Mouse (Mus musculus) liver, embryonic 14.5 days (tissue): ENCODE data around the gene Fam19a2. TPM values are rescaled to one million over a fixed set of nuclear protein-coding genes. Genes with fewer than 3 reads are reported as not detected.

ENCODE experiments used
- ATAC-seq: fragments of 200-750 bp; cut with Nextera tagmentation; 2 replicates; pipeline ENCODE4 v1.8.0; 2017; ENCODE audit warnings: moderate number of reproducible peaks, mild to moderate bottlenecking, moderate library complexity; ENCODE audit not compliant: insufficient read depth
- DNase-seq, 3 experiments: peaks; one replicate each; pipeline ENCODE4 v3.0.0-alpha.2; 2012 to 2013; ENCODE audit warnings: low read depth in 3 of 3, low spot score in 3 of 3
- H3K27ac ChIP-seq: fragments of 300-500 bp; sonication (generic); 2 replicates; pipeline ENCODE4 v1.5.1; 2014; ENCODE audit warnings: moderate library complexity, mild to moderate bottlenecking, control low read depth, inconsistent platforms
- H3K27me3 ChIP-seq: fragments of 300-500 bp; sonication (generic); 2 replicates; pipeline ENCODE4 v1.6.1; 2014; ENCODE audit warnings: mild to moderate bottlenecking, low read length, moderate library complexity; ENCODE audit not compliant: control insufficient read depth, insufficient read depth
- H3K36me3 ChIP-seq: fragments of 300-500 bp; sonication (generic); replicated peaks from 2 replicates; pipeline ENCODE4 v1.6.1; 2014; ENCODE audit warnings: low read depth; ENCODE audit not compliant: control insufficient read depth, insufficient read depth
- H3K4me1 ChIP-seq, 2 experiments: fragments of 200-500 bp in 1 of 2; fragments of 300-500 bp in 1 of 2; sonication (generic) in 1 of 2; replicated peaks; 2 replicates each; pipeline ENCODE4 v1.6.1; 2012 to 2014; ENCODE audit warnings: antibody characterized with exemption in 1 of 2, inconsistent platforms in 1 of 2, low read length in 1 of 2; ENCODE audit not compliant: control insufficient read depth in 2 of 2, insufficient read depth in 2 of 2
- H3K4me2 ChIP-seq: fragments of 300-500 bp; sonication (generic); 2 replicates; pipeline ENCODE4 v1.6.1; 2014; ENCODE audit warnings: low read depth, mild to moderate bottlenecking, control low read depth, moderate library complexity
- H3K4me3 ChIP-seq, 2 experiments: fragments of 200-500 bp in 1 of 2; fragments of 300-500 bp in 1 of 2; sonication (generic) in 1 of 2; 2 replicates each; pipeline ENCODE4 v1.5.1; 2012 to 2014; ENCODE audit warnings: low read depth in 2 of 2, low read length in 2 of 2, mild to moderate bottlenecking in 2 of 2, control low read depth in 1 of 2, inconsistent platforms in 1 of 2, moderate library complexity in 1 of 2; ENCODE audit not compliant: insufficient read depth in 1 of 2
- H3K9ac ChIP-seq: fragments of 300-500 bp; sonication (generic); replicated peaks from 2 replicates; pipeline ENCODE4 v1.6.1; 2014; ENCODE audit warnings: mild to moderate bottlenecking, control low read depth, moderate library complexity
- H3K9me3 ChIP-seq: fragments of 300-500 bp; sonication (generic); 2 replicates; pipeline ENCODE4 v1.6.1; 2016; ENCODE audit warnings: low read length, mixed read lengths; ENCODE audit not compliant: control insufficient read depth
- CTCF ChIP-seq: IDR thresholded peaks from 2 replicates; pipeline ENCODE4 v1.5.1; 2016; ENCODE audit warnings: antibody characterized with exemption, low read depth, control low read depth
- EP300 ChIP-seq: IDR thresholded peaks from 2 replicates; pipeline ENCODE4 v1.6.1; 2016; ENCODE audit warnings: antibody characterized with exemption, low read depth
- WGBS: fragments of 180-500 bp; shearing (Covaris S2); extraction: QIAGEN DNeasy Blood & Tissue Kit; methylation state at CpG from one replicate; pipeline ENCODE4 v1.1.7; 2014; ENCODE audit not compliant: insufficient replicate concordance; 5-methylcytosine and 5-hydroxymethylcytosine counted together
- polyA plus RNA-seq, 2 experiments: library from polyadenylated mRNA; depleted of rRNA in 1 of 2; stranded (reverse) in 1 of 2; unstranded in 1 of 2; fragments of >200 nt; fragmentation: Nextera tagmentation in 1 of 2; extraction: Ambion mirVana in 1 of 2; gene quantifications; 2 replicates each; pipeline versions ENCODE4 v1.2.1 to v1.2.3; 2012 to 2014

Fam19a2 gene
- polyA plus RNA-seq, 2 experiments, result 0.12 to 0.20 TPM

DNA sequence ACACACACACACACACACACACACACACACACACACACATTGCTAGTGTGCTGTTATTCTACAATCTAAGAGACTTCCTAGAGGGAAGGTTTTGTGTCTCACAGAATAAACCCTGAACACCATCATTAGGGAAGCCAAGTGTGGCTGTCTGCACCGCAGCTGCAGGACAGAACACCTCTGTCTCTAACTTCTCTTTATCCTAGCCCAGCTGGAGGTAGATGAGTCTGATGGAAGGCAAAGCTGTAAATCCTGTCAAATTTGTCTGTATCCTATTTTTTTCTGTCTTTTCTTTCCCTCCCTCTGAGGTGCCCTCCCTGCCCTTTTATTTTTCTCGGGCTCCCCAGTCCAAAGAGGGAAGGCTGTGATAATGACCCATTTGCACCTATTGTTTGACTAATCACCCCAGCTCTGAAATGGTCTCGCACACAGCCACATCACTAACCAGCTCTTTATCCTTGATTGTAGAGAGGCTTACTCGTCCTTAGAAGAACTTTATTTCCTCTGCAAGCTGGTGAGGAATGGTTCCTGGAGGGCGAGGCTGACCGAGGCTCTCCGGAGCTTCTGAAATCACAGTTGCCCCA, 414.6 kb downstream of the Fam19a2 start:
- Histone ChIP-seq H3K4me2 (no peak overlapping the region), H3K36me3 (no peaks in the 10 kb centered on the region), H3K27ac (no peak overlapping the region), H3K27me3 (no peaks in the 10 kb centered on the region), H3K9ac (no peak overlapping the region), H3K9me3 (no peaks in the 10 kb centered on the region), H3K4me3 (no peak overlapping the region), H3K4me1 (no peaks in the 10 kb centered on the region)
- no peak for ATAC-seq
- WGBS, result 4% methylated on average over 7 of the region's 7 CpGs
- no peak for DNase-seq
- TF ChIP-seq CTCF, result no peak

DNA sequence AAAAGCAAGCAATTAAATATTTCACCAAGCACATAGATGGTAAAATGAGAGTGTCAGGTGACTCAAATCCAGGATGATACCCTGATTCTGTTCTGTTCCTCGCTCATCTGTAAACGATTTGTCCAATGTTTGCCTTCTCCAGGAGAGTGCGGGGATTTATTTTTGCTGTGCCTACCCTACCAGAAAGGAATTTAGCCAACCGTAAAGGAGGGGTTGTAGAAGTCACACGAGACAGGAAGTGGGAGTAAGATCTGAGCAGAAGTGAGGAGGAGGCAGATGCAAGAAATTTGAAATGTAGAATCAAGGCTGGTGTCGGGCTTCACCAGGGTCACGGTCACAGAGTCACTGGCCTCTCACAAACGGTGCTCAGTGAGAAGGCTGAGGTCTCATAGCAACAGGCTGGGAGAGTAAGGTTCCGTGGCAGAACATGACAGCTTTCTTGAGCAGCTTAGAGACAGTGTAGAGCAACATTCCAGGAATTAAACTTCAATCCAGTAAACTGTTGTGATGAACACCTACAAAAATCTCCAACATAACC, 419.0 kb downstream of the Fam19a2 start:
- Histone ChIP-seq H3K9me3 (no peaks in the 10 kb centered on the region), H3K4me3 (no peak overlapping the region), H3K9ac (no peak overlapping the region), H3K4me2 (no peak overlapping the region), H3K36me3 (no peaks in the 10 kb centered on the region), H3K27me3 (no peaks in the 10 kb centered on the region), H3K27ac (no peak overlapping the region), H3K4me1 (no peaks in the 10 kb centered on the region)
- TF ChIP-seq EP300, result no peak
- TF ChIP-seq CTCF, result no peak
- ATAC-seq (no peak), DNase-seq (no peak)
- WGBS, result 51% methylated on average over 9 of the region's 9 CpGs

DNA sequence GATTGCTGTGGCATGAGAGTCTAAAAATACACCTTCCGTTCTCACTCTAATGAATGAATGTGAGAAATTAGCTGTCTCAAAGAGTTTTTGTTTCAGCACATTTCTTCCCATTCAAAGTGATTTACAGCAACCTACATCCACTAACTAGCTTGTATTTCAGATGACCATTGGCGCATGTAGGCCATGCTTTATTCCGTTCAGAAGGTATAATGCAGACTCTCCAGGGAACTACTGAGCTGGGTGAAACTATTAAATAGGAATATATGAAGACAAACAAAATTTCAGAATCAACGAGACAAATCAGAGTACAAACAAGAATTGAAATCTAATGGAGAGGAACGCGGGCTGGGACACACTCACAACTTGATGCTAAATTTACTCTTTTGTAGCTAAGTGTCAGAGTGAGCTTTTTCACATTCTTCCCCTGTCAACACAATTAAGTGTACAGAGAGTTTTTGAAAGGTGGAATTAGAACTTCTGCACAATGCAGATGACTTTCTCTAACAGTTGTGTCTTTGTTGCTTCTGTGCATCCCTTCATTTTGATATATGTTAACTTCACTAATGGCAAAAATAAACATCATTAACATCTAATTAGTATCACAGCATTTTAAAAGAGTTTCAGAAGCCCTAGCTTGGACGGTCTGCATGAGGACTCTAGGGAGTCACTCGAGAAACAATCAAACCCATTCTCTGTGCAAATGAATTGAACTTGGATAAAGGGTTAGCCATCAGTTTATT, 428.6 kb downstream of the Fam19a2 start:
- H3K36me3 ChIP-seq, result no peaks in the 10 kb centered on the region
- H3K4me2 ChIP-seq, result no peak overlapping the region
- no peaks in the 10 kb centered on the region for H3K9me3 ChIP-seq
- H3K9ac ChIP-seq, result no peak overlapping the region
- H3K4me1 ChIP-seq, result no peaks in the 10 kb centered on the region
- 64% methylated on average over 8 of the region's 8 CpGs for WGBS
- no peak overlapping the region for H3K27ac ChIP-seq
- H3K4me3 ChIP-seq, result no peak overlapping the region
- no peaks in the 10 kb centered on the region for H3K27me3 ChIP-seq
- no peak for DNase-seq
- no peak for ATAC-seq
- TF ChIP-seq CTCF, result no peak
- no peak for TF ChIP-seq EP300

DNA sequence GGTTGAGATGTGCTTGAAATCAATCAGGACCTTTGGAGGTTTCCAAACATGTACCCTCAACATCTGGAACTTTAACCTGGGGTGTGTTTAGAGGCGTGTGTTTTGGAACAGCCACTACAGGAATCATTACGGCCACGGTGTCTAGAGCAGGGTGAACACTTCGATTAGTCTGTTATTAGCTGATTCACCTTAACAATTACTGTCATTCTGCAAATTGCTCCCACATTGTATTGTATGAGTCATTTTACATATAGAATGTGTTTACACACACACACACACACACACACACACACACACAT, 429.1 kb downstream of the Fam19a2 start:
- H3K4me3 ChIP-seq, result no peak overlapping the region
- TF ChIP-seq CTCF (no peak), EP300 (no peak)
- H3K9ac ChIP-seq, result no peak overlapping the region
- H3K9me3 ChIP-seq, result no peaks in the 10 kb centered on the region
- H3K36me3 ChIP-seq, result no peaks in the 10 kb centered on the region
- H3K4me2 ChIP-seq, result no peak overlapping the region
- no peaks in the 10 kb centered on the region for H3K27me3 ChIP-seq
- no peak overlapping the region for H3K27ac ChIP-seq
- ATAC-seq, result no peak
- WGBS, result 76% methylated on average over 4 of the region's 4 CpGs
- DNase-seq, result no peak
- H3K4me1 ChIP-seq, result no peaks in the 10 kb centered on the region

DNA sequence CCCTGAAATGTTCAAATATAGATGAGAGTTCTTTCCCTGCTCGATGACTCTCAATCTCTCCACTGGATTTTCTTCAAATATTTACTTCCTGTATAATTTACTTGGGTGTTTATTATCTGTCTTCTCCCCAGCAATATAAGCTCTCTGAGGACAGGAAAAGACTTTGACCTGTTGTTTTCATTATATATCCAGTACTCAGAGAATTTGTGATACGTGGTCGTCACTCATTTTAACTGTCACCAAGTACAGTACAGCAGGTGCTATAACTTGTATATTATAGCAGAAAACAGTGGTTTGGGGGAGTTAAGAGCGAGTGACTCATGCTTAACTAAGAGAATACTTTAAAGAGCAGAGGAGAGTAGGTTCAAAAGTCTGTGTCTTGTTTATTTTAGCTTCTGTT, 438.8 kb downstream of the Fam19a2 start:
- ATAC-seq, result no peak
- WGBS, result 57% methylated on average over 4 of the region's 4 CpGs
- no peaks in the 10 kb centered on the region for H3K27me3 ChIP-seq

More for the DNA sequence above, 438.8 kb downstream of the Fam19a2 start:
- Histone ChIP-seq H3K27ac (no peak overlapping the region), H3K4me1 (no peaks in the 10 kb centered on the region), H3K4me2 (no peak overlapping the region), H3K36me3 (no peaks in the 10 kb centered on the region), H3K9ac (no peak overlapping the region), H3K4me3 (no peak overlapping the region), H3K9me3 (no peaks in the 10 kb centered on the region)
- no peak for DNase-seq
- no peak for TF ChIP-seq CTCF
- TF ChIP-seq EP300, result no peak
